Mouse (Mus musculus): ENCODE results near the gene Cntf. TPM values are rescaled to one million over a fixed set of nuclear protein-coding genes. Genes with fewer than 3 reads are reported as not detected.
A peak's percentile ranks its signal among the peaks of the same experiment; 100 is the strongest.
"Not testable (repeated sequence)": the region's sequence is repeated elsewhere in the genome, so short reads cannot be mapped to it uniquely, and the experiment has no call there.

Cntf gene
- polyA plus RNA-seq, 1 experiment: 1.8 TPM

GRCm38 (mm10) chr19:12759656-12760055, 5.8 kb downstream of the Cntf start:
- TF ChIP-seq CTCF (IDR thresholded peaks at IDR 0.05; ENCODE audit: control insufficient read depth, insufficient read depth, low read length) (no peak), POLR2A (IDR thresholded peaks at IDR 0.05; ENCODE audit: borderline replicate concordance, control insufficient read depth, low read depth, low read length) (no peak)
- no peak overlapping the region for H3K4me3 ChIP-seq (replicated peaks; ENCODE audit: control insufficient read depth, low read depth, low read length)
- H3K4me1 ChIP-seq (ENCODE audit: control insufficient read depth, insufficient read depth, low read length): no peaks in the 10 kb centered on the region
- no peak overlapping the region for H3K27ac ChIP-seq (ENCODE audit: control insufficient read depth, insufficient read depth, low read depth, low read length, poor library complexity)
- 89% methylated on average over 2 of the region's 2 CpGs for WGBS

- TF ChIP-seq POLR2A (IDR thresholded peaks at IDR 0.05; ENCODE audit: borderline replicate concordance, control insufficient read depth, low read depth, low read length): no peak
- TF ChIP-seq CTCF (IDR thresholded peaks at IDR 0.05; ENCODE audit: control insufficient read depth, insufficient read depth, low read length): no peak
- WGBS: 84% methylated on average over 1 of the region's 1 CpGs
- no peaks in the 10 kb centered on the region for H3K4me1 ChIP-seq (ENCODE audit: control insufficient read depth, insufficient read depth, low read length)
- no peak overlapping the region for H3K4me3 ChIP-seq (replicated peaks; ENCODE audit: control insufficient read depth, low read depth, low read length)
- H3K27ac ChIP-seq (ENCODE audit: control insufficient read depth, insufficient read depth, low read depth, low read length, poor library complexity): no peak overlapping the region
Observed at GRCm38 (mm10) chr19:12758936-12759478, 6.4 kb downstream of the Cntf start.

DNA sequence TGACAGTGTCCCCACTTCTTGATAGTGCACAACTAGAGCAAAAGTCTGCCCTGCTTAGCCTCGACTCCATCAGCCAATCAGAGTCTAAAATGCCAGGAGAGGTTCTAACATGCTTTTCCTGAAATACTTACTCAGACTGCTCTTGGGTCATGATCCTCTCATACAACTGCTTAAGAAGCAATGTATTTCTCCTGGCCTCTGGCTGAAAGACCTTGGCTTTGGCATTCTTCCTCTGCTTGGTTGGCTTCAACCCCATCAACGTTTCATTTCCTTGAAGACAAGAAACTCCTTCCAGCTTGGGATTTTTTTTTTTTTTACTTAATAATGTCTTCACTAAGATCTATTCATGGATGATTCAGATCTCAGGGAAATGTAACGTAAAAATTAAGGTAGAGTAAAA, 9.1 kb downstream of the Cntf start:
- 68% methylated on average over 3 of the region's 3 CpGs for WGBS
- H3K4me3 ChIP-seq (replicated peaks; ENCODE audit: control insufficient read depth, low read depth, low read length): no peak overlapping the region
- H3K4me1 ChIP-seq (ENCODE audit: control insufficient read depth, insufficient read depth, low read length): no peaks in the 10 kb centered on the region
- TF ChIP-seq CTCF (IDR thresholded peaks at IDR 0.05; ENCODE audit: control insufficient read depth, insufficient read depth, low read length) (no peak), POLR2A (IDR thresholded peaks at IDR 0.05; ENCODE audit: borderline replicate concordance, control insufficient read depth, low read depth, low read length) (no peak)
- no peak overlapping the region for H3K27ac ChIP-seq (ENCODE audit: control insufficient read depth, insufficient read depth, low read depth, low read length, poor library complexity)

DNA sequence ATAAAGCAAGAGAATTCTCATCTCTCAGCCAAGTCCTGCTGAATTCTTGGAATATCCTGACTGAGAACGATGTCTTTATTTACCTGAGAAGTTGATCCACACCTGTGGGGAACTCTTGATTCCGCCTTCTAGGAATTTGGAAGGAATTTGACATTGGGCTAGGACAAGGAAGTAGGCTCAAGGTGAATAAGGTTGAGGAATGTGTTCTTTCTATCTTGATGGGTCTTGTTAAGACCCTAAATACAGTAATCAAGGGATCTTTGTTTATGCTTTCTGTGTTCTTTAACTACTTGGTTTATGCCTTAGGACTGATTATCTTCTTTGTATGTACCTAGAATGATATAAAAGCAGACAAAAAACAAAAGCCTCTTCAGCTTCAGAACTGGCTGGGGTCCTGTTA, 33.5 kb downstream of the Cntf start:
- TF ChIP-seq CTCF (IDR thresholded peaks at IDR 0.05; ENCODE audit: control insufficient read depth, insufficient read depth, low read length): no peak
- TF ChIP-seq POLR2A (IDR thresholded peaks at IDR 0.05; ENCODE audit: borderline replicate concordance, control insufficient read depth, low read depth, low read length): no peak
- no peak overlapping the region for H3K27ac ChIP-seq (ENCODE audit: control insufficient read depth, insufficient read depth, low read depth, low read length, poor library complexity)
- no peaks in the 10 kb centered on the region for H3K4me1 ChIP-seq (ENCODE audit: control insufficient read depth, insufficient read depth, low read length)
- WGBS: 82% methylated on average over 2 of the region's 2 CpGs
- H3K4me3 ChIP-seq (replicated peaks; ENCODE audit: control insufficient read depth, low read depth, low read length): no peak overlapping the region

DNA sequence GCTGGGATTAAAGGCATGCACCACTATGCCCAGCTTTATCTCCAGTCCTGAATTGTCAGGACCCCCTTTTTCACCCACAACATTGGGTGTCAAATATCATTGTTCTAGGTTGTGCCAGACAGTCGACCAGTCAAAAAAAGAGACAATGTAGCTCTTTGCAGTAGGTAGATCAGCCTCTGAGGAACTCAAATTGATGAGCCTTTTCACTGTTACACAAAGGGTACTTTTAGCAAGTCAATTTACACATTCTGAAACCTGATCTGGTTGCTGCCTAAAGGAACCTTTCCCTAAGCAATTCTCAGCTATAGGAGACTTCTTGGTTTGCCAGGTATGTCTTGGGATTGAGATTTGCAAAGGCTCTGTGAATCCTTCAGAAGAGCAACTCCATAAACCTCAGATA, 34.4 kb downstream of the Cntf start:
- TF ChIP-seq POLR2A (IDR thresholded peaks at IDR 0.05; ENCODE audit: borderline replicate concordance, control insufficient read depth, low read depth, low read length) (no peak), CTCF (IDR thresholded peaks at IDR 0.05; ENCODE audit: control insufficient read depth, insufficient read depth, low read length) (no peak)
- Histone ChIP-seq H3K4me3 (replicated peaks; ENCODE audit: control insufficient read depth, low read depth, low read length) (no peak overlapping the region), H3K4me1 (ENCODE audit: control insufficient read depth, insufficient read depth, low read length) (no peaks in the 10 kb centered on the region), H3K27ac (ENCODE audit: control insufficient read depth, insufficient read depth, low read depth, low read length, poor library complexity) (no peak overlapping the region)
- WGBS: 64% methylated on average over 1 of the region's 1 CpGs

DNA sequence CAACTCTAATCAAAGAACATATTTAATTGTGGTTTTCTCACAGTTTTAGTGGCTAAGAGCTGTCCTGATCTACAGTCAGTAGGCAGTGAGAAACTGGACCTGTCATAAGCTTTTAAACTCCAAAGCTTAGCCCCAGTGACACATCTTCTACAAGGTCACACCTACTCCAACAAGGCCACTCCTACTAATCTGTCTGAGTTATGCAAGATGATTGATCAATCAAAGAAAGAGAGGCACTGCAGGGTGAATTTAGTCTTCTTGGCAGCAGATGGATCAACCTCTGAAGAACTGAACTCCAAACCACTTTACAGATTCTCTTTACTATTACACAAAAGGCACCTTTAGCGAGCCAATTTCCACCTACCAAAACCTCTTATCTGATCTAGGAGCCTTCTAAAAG, 39.6 kb downstream of the Cntf start:
- H3K27ac ChIP-seq (ENCODE audit: control insufficient read depth, insufficient read depth, low read depth, low read length, poor library complexity): no peak overlapping the region
- H3K4me1 ChIP-seq (ENCODE audit: control insufficient read depth, insufficient read depth, low read length): no peaks in the 10 kb centered on the region
- TF ChIP-seq POLR2A (IDR thresholded peaks at IDR 0.05; ENCODE audit: borderline replicate concordance, control insufficient read depth, low read depth, low read length) (no peak), CTCF (IDR thresholded peaks at IDR 0.05; ENCODE audit: control insufficient read depth, insufficient read depth, low read length) (no peak)
- 62% methylated on average over 1 of the region's 1 CpGs for WGBS
- H3K4me3 ChIP-seq (replicated peaks; ENCODE audit: control insufficient read depth, low read depth, low read length): no peak overlapping the region

DNA sequence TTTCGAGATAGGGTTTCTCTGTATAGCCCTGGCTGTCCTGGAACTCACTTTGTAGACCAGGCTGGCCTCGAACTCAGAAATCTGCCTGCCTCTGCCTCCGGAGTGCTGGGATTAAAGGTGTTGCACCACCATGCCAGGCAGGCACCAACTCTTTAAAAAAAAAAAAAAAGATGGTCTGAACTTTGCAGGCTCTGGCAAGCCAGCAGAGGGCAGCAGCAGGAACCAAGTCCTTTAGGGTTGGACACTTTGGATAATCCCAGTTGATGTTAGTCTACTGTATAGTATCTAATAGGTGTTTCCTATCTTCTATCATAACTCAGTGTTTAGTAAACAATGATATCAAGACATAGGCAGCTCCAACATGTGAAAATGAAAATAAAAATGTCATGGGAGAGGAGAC, 43.1 kb downstream of the Cntf start:
- H3K27ac ChIP-seq (ENCODE audit: control insufficient read depth, insufficient read depth, low read depth, low read length, poor library complexity): no peak overlapping the region
- TF ChIP-seq POLR2A (IDR thresholded peaks at IDR 0.05; ENCODE audit: borderline replicate concordance, control insufficient read depth, low read depth, low read length) (no peak), CTCF (IDR thresholded peaks at IDR 0.05; ENCODE audit: control insufficient read depth, insufficient read depth, low read length) (peak; percentile 33; the same call in 1 of the 2 replicates)
- WGBS: 69% methylated on average over 3 of the region's 3 CpGs
- H3K4me3 ChIP-seq (replicated peaks; ENCODE audit: control insufficient read depth, low read depth, low read length): no peak overlapping the region
- no peaks in the 10 kb centered on the region for H3K4me1 ChIP-seq (ENCODE audit: control insufficient read depth, insufficient read depth, low read length)

DNA sequence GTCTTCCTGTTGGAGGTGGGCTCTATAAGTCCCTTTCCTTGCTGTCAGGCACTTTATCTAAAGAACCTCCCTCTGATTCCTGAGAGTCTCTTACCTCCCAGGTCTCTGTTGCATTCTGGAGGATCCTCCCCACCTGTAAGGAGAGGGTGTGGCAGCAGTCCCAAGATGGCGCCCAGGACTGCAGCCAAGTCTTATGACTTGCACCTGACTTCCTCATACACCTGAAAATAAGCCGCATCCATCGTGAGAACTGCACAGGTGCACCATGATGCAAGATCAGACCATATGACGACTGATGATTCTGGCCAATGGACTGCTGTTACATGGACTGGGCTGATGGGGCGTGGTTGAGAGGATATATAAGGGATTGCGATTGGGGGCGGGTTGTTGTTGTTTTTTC, 43.8 kb downstream of the Cntf start:
- 79% methylated on average over 7 of the region's 7 CpGs for WGBS
- H3K27ac ChIP-seq (ENCODE audit: control insufficient read depth, insufficient read depth, low read depth, low read length, poor library complexity); H3K4me1 ChIP-seq (ENCODE audit: control insufficient read depth, insufficient read depth, low read length); H3K4me3 ChIP-seq (replicated peaks; ENCODE audit: control insufficient read depth, low read depth, low read length): not testable (repeated sequence)

GRCm38 (mm10) chr19:12720919-12721318, 44.5 kb downstream of the Cntf start:
- H3K27ac ChIP-seq (ENCODE audit: control insufficient read depth, insufficient read depth, low read depth, low read length, poor library complexity); H3K4me1 ChIP-seq (ENCODE audit: control insufficient read depth, insufficient read depth, low read length); H3K4me3 ChIP-seq (replicated peaks; ENCODE audit: control insufficient read depth, low read depth, low read length): not testable (repeated sequence)
- 74% methylated on average over 5 of the region's 5 CpGs for WGBS
